Mouse (Mus musculus): ENCODE measurements at regions not wholly inside any gene's neighbourhood (a gene's known extent, or its start where the extent isn't known, plus 50 kb on each side); places are given as distances from the start of the nearest gene placed in this dataset.

GRCm38 (mm10) chr12:32605353-32605752 lies 214.0 kb upstream of the Nampt start:
- no peak for TF ChIP-seq POLR2A (IDR thresholded peaks at IDR 0.05; ENCODE audit: extremely low read depth, insufficient read depth, low read length)
- no peak for TF ChIP-seq CTCF (IDR thresholded peaks at IDR 0.05; ENCODE audit: low read depth, low read length)

All from liver, adult 2 months (tissue).